ENCODE assay signal across 8 mouse cellular contexts in the genomic region with DNA sequence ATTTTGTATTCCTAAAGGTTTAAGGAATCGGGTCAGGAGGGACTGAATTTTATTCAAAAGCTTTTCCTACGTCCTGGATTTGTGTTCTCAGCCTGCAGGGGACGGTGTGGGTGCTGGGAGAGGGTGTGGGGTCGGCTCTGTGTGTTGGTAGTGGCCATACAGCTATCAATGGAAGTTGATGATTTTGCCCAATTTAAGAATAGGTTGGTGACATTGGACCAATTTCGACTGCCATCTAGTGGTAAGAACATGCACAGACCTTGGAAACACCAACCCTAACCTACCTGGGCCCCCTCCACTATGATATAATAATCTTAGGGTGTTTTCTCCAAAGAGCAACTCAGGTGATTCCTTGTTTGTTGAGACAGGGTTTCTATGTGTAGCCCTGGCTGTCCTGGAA. TPM values are rescaled to one million over a fixed set of nuclear protein-coding genes. Genes with fewer than 3 reads are reported as not detected.
DNase-seq lines count a peak whose midpoint lies in the region; ATAC-seq lines count a peak whose summit lies in the region.

No protein-coding gene starts in this region.

- no peak for DNase-seq in forebrain, embryonic 10.5 days (ENCODE audit: extremely low spot score, low spot score)
- peak; percentile 6 for DNase-seq in liver, embryonic 13.5 days
- DNase-seq in liver: no peak
- DNase-seq in T-cell, adult 2 months (ENCODE audit: low spot score): peak; percentile 22
- DNase-seq in heart, postnatal 10 days: peak; percentile 48 to 65
- DNase-seq in frontal cortex, postnatal 10 days (ENCODE audit: low spot score in 2 of 2): no peak

- H3K27me3 ChIP-seq in forebrain, embryonic 16.5 days (replicated peaks; ENCODE audit: control insufficient read depth, insufficient read depth, low read length): no peaks in the 10 kb centered on the region
- no peaks in the 10 kb centered on the region for H3K27me3 ChIP-seq in forebrain, embryonic 10.5 days (ENCODE audit: poor library complexity, severe bottlenecking)
- H3K27me3 ChIP-seq in liver, embryonic 13.5 days: no peaks in the 10 kb centered on the region

- intact Hi-C loops in heart, postnatal 10 days (cut with DNase I): loop anchor here (2.0 to 5.0 kb wide), 2 partner anchors 115 to 130 kb away; no protein-coding TSS in a partner anchor

- ATAC-seq in forebrain, embryonic 16.5 days: 0 out of 2 replicates have a peak, but pooled peaks have one; percentile 40
- ATAC-seq in liver, embryonic 13.5 days (ENCODE audit: low read depth): no peak
- peak; percentile 32; the same call in 1 of the 2 replicates for ATAC-seq in monocyte, adult 5-6 weeks (replicated peaks; ENCODE audit: insufficient number of reproducible peaks, low FRiP score, low TSS enrichment, poor library complexity, severe bottlenecking)

- H3K27ac ChIP-seq in forebrain, embryonic 16.5 days (ENCODE audit: low read length): no peak overlapping the region
- no peak overlapping the region for H3K27ac ChIP-seq in forebrain, embryonic 10.5 days
- no peak overlapping the region for H3K27ac ChIP-seq in liver, embryonic 13.5 days

- no peak overlapping the region for H3K4me2 ChIP-seq in forebrain, embryonic 16.5 days (ENCODE audit: low read length)
- H3K4me2 ChIP-seq in liver, embryonic 13.5 days: no peak overlapping the region

- H3K9ac ChIP-seq in forebrain, embryonic 16.5 days (replicated peaks; ENCODE audit: low read depth, low read length): no peak overlapping the region
- no peak overlapping the region for H3K9ac ChIP-seq in liver, embryonic 13.5 days

- WGBS in forebrain, embryonic 16.5 days: 22% methylated on average over 5 of the region's 5 CpGs
- WGBS in forebrain, embryonic 10.5 days: 34% methylated on average over 5 of the region's 5 CpGs
- 18% methylated on average over 5 of the region's 5 CpGs for WGBS in liver, embryonic 13.5 days (ENCODE audit: insufficient replicate concordance)

- no peak overlapping the region for H3K4me3 ChIP-seq in forebrain, embryonic 16.5 days (replicated peaks; ENCODE audit: low read length)
- no peak overlapping the region for H3K4me3 ChIP-seq in forebrain, embryonic 10.5 days
- H3K4me3 ChIP-seq in liver, embryonic 13.5 days (replicated peaks): no peak overlapping the region

- H3K9me3 ChIP-seq in forebrain, embryonic 16.5 days (ENCODE audit: control insufficient read depth, low read length): no peaks in the 10 kb centered on the region
- H3K9me3 ChIP-seq in forebrain, embryonic 10.5 days: peaks cover 2% of the 10 kb centered on the region; the same call in 1 of the 2 replicates
- H3K9me3 ChIP-seq in liver, embryonic 13.5 days (replicated peaks): no peaks in the 10 kb centered on the region

- no peaks in the 10 kb centered on the region for H3K4me1 ChIP-seq in forebrain, embryonic 16.5 days (replicated peaks; ENCODE audit: control insufficient read depth, insufficient read depth, low read length)
- H3K4me1 ChIP-seq in forebrain, embryonic 10.5 days: peaks cover 2% of the 10 kb centered on the region; the same call in 1 of the 2 replicates
- H3K4me1 ChIP-seq in liver, embryonic 13.5 days (replicated peaks): peaks cover under 1% of the 10 kb centered on the region; the same call in 1 of the 2 replicates

- H3K36me3 ChIP-seq in forebrain, embryonic 16.5 days (ENCODE audit: control insufficient read depth, insufficient read depth): no peaks in the 10 kb centered on the region
- H3K36me3 ChIP-seq in forebrain, embryonic 10.5 days (replicated peaks): no peaks in the 10 kb centered on the region
- H3K36me3 ChIP-seq in liver, embryonic 13.5 days: no peaks in the 10 kb centered on the region

RNA-seq across cellular contexts. Expression of gene Cnot11, which starts 12.3 kb away (rescaled TPM):
- polyA plus RNA-seq in forebrain, embryonic 16.5 days (2015; fragmentation: Nextera tagmentation; extraction: Ambion mirVana): 11.9 and 13.7 TPM in 2 replicates
- polyA plus RNA-seq in forebrain, embryonic 10.5 days (2016; fragmentation: Nextera tagmentation; extraction: Ambion mirVana): 21.5 and 22.0 TPM in 2 replicates
- 10.9 and 11.3 TPM in 2 replicates for polyA plus RNA-seq in liver, embryonic 13.5 days (2015; fragmentation: Nextera tagmentation; extraction: Ambion mirVana)
- total RNA-seq in heart, postnatal 10 days (2021): 10 to 100 TPM; 17.7 to 18.3 TPM
- 23.9 to 27.3 TPM (median 24.0 TPM) in 3 replicates for total RNA-seq in monocyte, adult 5-6 weeks (2017)

RNA-seq across cellular contexts. Expression of gene Tbc1d8, which starts 44.0 kb away (rescaled TPM):
- 10.6 and 13.0 TPM in 2 replicates for polyA plus RNA-seq in forebrain, embryonic 16.5 days (2015; fragmentation: Nextera tagmentation; extraction: Ambion mirVana)
- polyA plus RNA-seq in forebrain, embryonic 10.5 days (2016; fragmentation: Nextera tagmentation; extraction: Ambion mirVana): 4.5 and 6.7 TPM in 2 replicates
- 2.7 and 3.0 TPM in 2 replicates for polyA plus RNA-seq in liver, embryonic 13.5 days (2015; fragmentation: Nextera tagmentation; extraction: Ambion mirVana)
- total RNA-seq in heart, postnatal 10 days (2021): 1 to 10 TPM; 6.6 to 7.4 TPM
- total RNA-seq in monocyte, adult 5-6 weeks (2017): 39.0 to 79.2 TPM (median 41.9 TPM) in 3 replicates

RNA-seq across cellular contexts. Expression of gene Rnf149, which starts 54.7 kb away (rescaled TPM):
- 20.0 and 20.5 TPM in 2 replicates for polyA plus RNA-seq in forebrain, embryonic 16.5 days (2015; fragmentation: Nextera tagmentation; extraction: Ambion mirVana)
- polyA plus RNA-seq in forebrain, embryonic 10.5 days (2016; fragmentation: Nextera tagmentation; extraction: Ambion mirVana): 18.9 and 22.9 TPM in 2 replicates
- polyA plus RNA-seq in liver, embryonic 13.5 days (2015; fragmentation: Nextera tagmentation; extraction: Ambion mirVana): 17.1 and 19.3 TPM in 2 replicates
- 10 to 100 TPM; 12.1 to 14.7 TPM for total RNA-seq in heart, postnatal 10 days (2021)
- 204 to 430 TPM (median 348 TPM) in 3 replicates for total RNA-seq in monocyte, adult 5-6 weeks (2017)

Comparison
In these comparisons a context has a peak if more than half of its experiments do, and no peak if none do; other contexts are left out.
1. DNase-seq: peak in liver, embryonic 13.5 days (single experiment), T-cell, adult 2 months (single experiment) and heart, postnatal 10 days (2 of 2); none in forebrain, embryonic 10.5 days (single experiment), liver (single experiment) and frontal cortex, postnatal 10 days (0 of 2).